Mouse (Mus musculus): ENCODE measurements around the gene Tead3. TPM values are rescaled to one million over a fixed set of nuclear protein-coding genes. Genes with fewer than 3 reads are reported as not detected.

Tead3 gene
- total and polyA plus RNA-seq, 3 experiments: 0.42 TPM; not detected in 2

- Histone ChIP-seq H3K27ac (ENCODE audit: insufficient read depth, low read depth) (no peak overlapping the region), H3K9me3 (replicated peaks; ENCODE audit: low read length) (peaks cover 7% of the 10 kb centered on the region), H3K36me3 (replicated peaks in 1 of 2; ENCODE audit: control insufficient read depth in 1 of 2, insufficient read depth in 1 of 2, low read length in 1 of 2) (peaks cover 33 to 82% of the 10 kb centered on the region in 2 experiments), H3K9ac (ENCODE audit: insufficient read depth, low read depth) (no peak overlapping the region), H3K4me1 (ENCODE audit: control insufficient read depth in 1 of 2, insufficient read depth in 2 of 2) (peaks cover 5 to 9% of the 10 kb centered on the region in 2 experiments), H3K4me3 (replicated peaks in 1 of 3; ENCODE audit: low read depth in 2 of 3, low read length in 2 of 3, poor library complexity in 1 of 3) (no peak overlapping the region), H3K4me2 (ENCODE audit: insufficient read depth, low read depth, poor library complexity, severe bottlenecking) (no peak overlapping the region), H3K27me3 (replicated peaks) (no peaks in the 10 kb centered on the region), H3K79me2 (replicated peaks; ENCODE audit: control insufficient read depth, extremely low read depth, insufficient read depth, poor library complexity, severe bottlenecking) (peaks cover under 1% of the 10 kb centered on the region)
- TF ChIP-seq KAT2A (IDR thresholded peaks at IDR 0.05; ENCODE audit: insufficient replicate concordance, low read length): no peak
- no peak for TF ChIP-seq TBP (conservative IDR thresholded peaks at IDR 0.05; ENCODE audit: low read depth, low read length)
- TF ChIP-seq NELFE (IDR thresholded peaks at IDR 0.05; ENCODE audit: low read depth, low read length): no peak
- TF ChIP-seq MYC (IDR thresholded peaks at IDR 0.05; ENCODE audit: low read depth, low read length): no peak
- no peak for TF ChIP-seq MXI1 (IDR thresholded peaks at IDR 0.05; ENCODE audit: low read depth, low read length)
- TF ChIP-seq GABPA (IDR thresholded peaks at IDR 0.05; ENCODE audit: insufficient replicate concordance, low read depth, low read length): no peak
- no peak for TF ChIP-seq RCOR1 (conservative IDR thresholded peaks at IDR 0.05; ENCODE audit: low read depth, low read length)
- no peak for TF ChIP-seq CTCF (conservative IDR thresholded peaks at IDR 0.05 in 1 of 2, IDR thresholded peaks at IDR 0.05 in 1 of 2; ENCODE audit: low read depth in 2 of 2, low read length in 2 of 2)
- no peak for TF ChIP-seq NRF1 (IDR thresholded peaks at IDR 0.05; ENCODE audit: low read depth, low read length)
- TF ChIP-seq ETS1 (conservative IDR thresholded peaks at IDR 0.05; ENCODE audit: low read depth, low read length): no peak
- no peak for TF ChIP-seq JUND (conservative IDR thresholded peaks at IDR 0.05; ENCODE audit: low read depth, low read length)
- TF ChIP-seq ELF1 (IDR thresholded peaks at IDR 0.05; ENCODE audit: low read depth, low read length): no peak
- no peak for TF ChIP-seq CHD2 (IDR thresholded peaks at IDR 0.05; ENCODE audit: low read length)
- in situ Hi-C loops (cut with MboI; ENCODE audit: low pct_ligation_motif_present, low pct_unique_long_range_greater_than_20kb, low sequenced_read_pairs): loop anchor here (25.0 kb wide), 1 partner anchor 236 kb away; the partner anchor contains the start of gene Tcp11
- dilution Hi-C loops (cut with MboI; ENCODE audit: extremely low pct_ligation_motif_present, extremely low pct_unique_long_range_greater_than_20kb, low sequenced_read_pairs): no loop called here
- DNase-seq (ENCODE audit: extremely low read depth): no peak
Observed at GRCm38 (mm10) chr17:28323786-28324185, 26.8 kb downstream of the Tead3 start.

DNA sequence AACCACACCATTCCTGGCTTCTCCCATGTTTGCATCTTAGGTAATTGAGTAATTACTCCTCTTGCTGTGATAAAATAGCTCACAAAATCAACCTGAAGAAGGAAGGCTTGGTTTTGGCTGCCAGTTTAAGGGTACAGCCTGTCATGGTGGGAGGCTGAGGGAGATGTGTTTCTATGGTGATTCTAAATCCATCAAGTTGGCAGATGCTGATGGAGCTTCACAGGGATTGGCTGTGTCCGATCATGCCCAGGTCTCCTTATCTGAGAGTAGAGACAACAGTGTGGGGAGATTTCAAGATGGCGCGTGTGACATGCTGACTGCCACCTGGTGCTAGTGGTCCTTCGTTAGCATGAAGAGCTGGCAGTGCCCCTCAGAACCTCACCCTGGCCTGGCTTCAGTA, 28.9 kb downstream of the Tead3 start:
- Histone ChIP-seq H3K79me2 (replicated peaks; ENCODE audit: control insufficient read depth, extremely low read depth, insufficient read depth, poor library complexity, severe bottlenecking) (no peaks in the 10 kb centered on the region), H3K9ac (ENCODE audit: insufficient read depth, low read depth) (no peak overlapping the region), H3K4me1 (ENCODE audit: control insufficient read depth in 1 of 2, insufficient read depth in 2 of 2) (peaks cover 0 to 6% of the 10 kb centered on the region in 2 experiments; a peak in 1 of 4 replicates), H3K9me3 (replicated peaks; ENCODE audit: low read length) (peaks cover 7% of the 10 kb centered on the region), H3K27me3 (replicated peaks) (no peaks in the 10 kb centered on the region), H3K27ac (ENCODE audit: insufficient read depth, low read depth) (no peak overlapping the region), H3K36me3 (replicated peaks in 1 of 2; ENCODE audit: control insufficient read depth in 1 of 2, insufficient read depth in 1 of 2, low read length in 1 of 2) (peaks cover 50 to 89% of the 10 kb centered on the region in 2 experiments), H3K4me3 (replicated peaks in 1 of 3; ENCODE audit: low read depth in 2 of 3, low read length in 2 of 3, poor library complexity in 1 of 3) (no peak overlapping the region), H3K4me2 (ENCODE audit: insufficient read depth, low read depth, poor library complexity, severe bottlenecking) (no peak overlapping the region)
- in situ Hi-C loops (cut with MboI; ENCODE audit: low pct_ligation_motif_present, low pct_unique_long_range_greater_than_20kb, low sequenced_read_pairs) (loop anchor here (25.0 kb wide), 1 partner anchor 234 kb away; the partner anchor contains the start of gene Tcp11), dilution Hi-C loops (cut with MboI; ENCODE audit: extremely low pct_ligation_motif_present, extremely low pct_unique_long_range_greater_than_20kb, low sequenced_read_pairs) (no loop called here)
- no peak for DNase-seq (ENCODE audit: extremely low read depth)
- TF ChIP-seq CHD1 (IDR thresholded peaks at IDR 0.05; ENCODE audit: low read depth, low read length) (no peak), MXI1 (IDR thresholded peaks at IDR 0.05; ENCODE audit: low read depth, low read length) (no peak), MAZ (IDR thresholded peaks at IDR 0.05; ENCODE audit: low read depth, low read length) (no peak), CHD2 (IDR thresholded peaks at IDR 0.05; ENCODE audit: low read length) (no peak), KAT2A (IDR thresholded peaks at IDR 0.05; ENCODE audit: insufficient replicate concordance, low read length) (no peak), IRF4 (IDR thresholded peaks at IDR 0.05; ENCODE audit: low read depth, low read length) (no peak), ZKSCAN1 (IDR thresholded peaks at IDR 0.05; ENCODE audit: borderline replicate concordance, low read depth, low read length) (no peak), NELFE (IDR thresholded peaks at IDR 0.05; ENCODE audit: low read depth, low read length) (no peak), MAFK (IDR thresholded peaks at IDR 0.05; ENCODE audit: insufficient replicate concordance, low read length) (no peak), GABPA (IDR thresholded peaks at IDR 0.05; ENCODE audit: insufficient replicate concordance, low read depth, low read length) (no peak), ZC3H11A (IDR thresholded peaks at IDR 0.05; ENCODE audit: low read depth, low read length) (no peak), TBP (conservative IDR thresholded peaks at IDR 0.05; ENCODE audit: low read depth, low read length) (no peak), ELF1 (IDR thresholded peaks at IDR 0.05; ENCODE audit: low read depth, low read length) (no peak), UBTF (IDR thresholded peaks at IDR 0.05; ENCODE audit: low read depth, low read length) (no peak), ETS1 (conservative IDR thresholded peaks at IDR 0.05; ENCODE audit: low read depth, low read length) (no peak), SIN3A (IDR thresholded peaks at IDR 0.05; ENCODE audit: low read length) (no peak), HCFC1 (IDR thresholded peaks at IDR 0.05; ENCODE audit: low read depth, low read length) (no peak), MAX (IDR thresholded peaks at IDR 0.05; ENCODE audit: low read length) (no peak), TCF12 (IDR thresholded peaks at IDR 0.05; ENCODE audit: low read depth, low read length) (no peak), POLR2A (IDR thresholded peaks at IDR 0.05; ENCODE audit: low read depth, low read length) (no peak)
